Mouse (Mus musculus) hindbrain, embryonic 13.5 days (tissue): ENCODE data around the gene Prkd1. TPM values are rescaled to one million over a fixed set of nuclear protein-coding genes. Genes with fewer than 3 reads are reported as not detected.

ENCODE experiments used
- ATAC-seq: fragments of 200-750 bp; cut with Nextera tagmentation; 2 replicates; pipeline ENCODE4 v1.8.0; 2017; ENCODE audit warnings: moderate TSS enrichment; ENCODE audit not compliant: low FRiP score
- H3K27ac ChIP-seq: fragments of 300-500 bp; sonication (generic); 2 replicates; pipeline ENCODE4 v1.5.1; 2015; ENCODE audit warnings: inconsistent platforms, mild to moderate bottlenecking, moderate library complexity
- H3K27me3 ChIP-seq: fragments of 300-500 bp; sonication (generic); 2 replicates; pipeline ENCODE4 v1.6.1; 2015; ENCODE audit warnings: mild to moderate bottlenecking, inconsistent platforms
- H3K36me3 ChIP-seq: fragments of 300-500 bp; sonication (generic); 2 replicates; pipeline ENCODE4 v1.6.1; 2015; ENCODE audit warnings: mild to moderate bottlenecking, inconsistent platforms
- H3K4me1 ChIP-seq: fragments of 300-500 bp; sonication (generic); replicated peaks from 2 replicates; pipeline ENCODE4 v1.6.1; 2015; ENCODE audit warnings: inconsistent platforms
- H3K4me2 ChIP-seq: fragments of 300-500 bp; sonication (generic); 2 replicates; pipeline ENCODE4 v1.6.1; 2015; ENCODE audit warnings: inconsistent platforms, mild to moderate bottlenecking, moderate library complexity
- H3K4me3 ChIP-seq: fragments of 300-500 bp; sonication (generic); 2 replicates; pipeline ENCODE4 v1.5.1; 2015; ENCODE audit warnings: mild to moderate bottlenecking, inconsistent platforms
- H3K9ac ChIP-seq: fragments of 300-500 bp; sonication (generic); 2 replicates; pipeline ENCODE4 v1.6.1; 2015; ENCODE audit warnings: mild to moderate bottlenecking, inconsistent platforms
- H3K9me3 ChIP-seq: fragments of 300-500 bp; sonication (generic); 2 replicates; pipeline ENCODE4 v1.6.1; 2016; ENCODE audit warnings: inconsistent platforms
- WGBS: fragments of 180-500 bp; shearing (Covaris S2); methylation state at CpG from one replicate; pipeline ENCODE4 v1.1.7; 2015; 5-methylcytosine and 5-hydroxymethylcytosine counted together
- polyA plus RNA-seq: library from polyadenylated mRNA; unstranded; fragments of >200 nt; fragmentation: Nextera tagmentation; extraction: Ambion mirVana; gene quantifications from 2 replicates; pipeline ENCODE4 v1.2.1, GENCODE M21; 2015

The Prkd1 gene
- polyA plus RNA-seq, 1 experiment from 2014 or later: 2.0 TPM

DNA sequence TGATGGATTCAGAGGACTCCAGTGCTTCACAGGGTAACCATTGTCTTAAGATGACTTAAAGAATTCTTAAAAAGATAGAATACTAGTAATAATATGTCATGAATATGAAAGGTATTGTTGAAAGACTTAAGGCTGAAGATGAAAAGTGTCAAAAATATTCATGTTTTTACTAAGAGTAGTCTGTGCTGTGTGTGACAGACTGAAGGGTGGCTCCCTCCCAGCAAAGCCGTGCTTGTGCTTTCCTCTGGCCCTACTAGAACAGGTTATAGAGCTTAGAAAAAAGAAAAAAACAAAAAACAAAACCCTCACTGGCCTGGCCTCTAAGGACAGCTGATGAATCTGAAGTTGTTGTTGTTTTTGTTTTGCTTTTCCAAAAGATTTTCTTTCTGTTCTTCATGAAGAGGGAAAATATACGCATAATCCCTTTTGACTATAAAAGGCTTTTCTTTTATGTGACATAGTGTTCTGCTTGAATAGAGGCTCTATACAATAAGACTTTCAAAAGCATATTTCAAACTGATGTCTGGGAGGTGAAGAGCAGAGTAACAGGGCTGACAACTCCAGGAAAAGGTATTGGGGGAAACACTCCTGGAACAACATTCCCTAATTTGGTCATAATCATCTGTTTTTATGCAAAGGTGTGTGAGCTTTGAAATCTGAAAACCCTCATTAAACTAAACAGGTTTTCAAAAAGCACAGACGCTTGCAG is 148.9 kb downstream of the Prkd1 start:
- Histone ChIP-seq H3K9ac (no peak overlapping the region), H3K9me3 (no peaks in the 10 kb centered on the region), H3K27ac (no peak overlapping the region), H3K4me3 (no peak overlapping the region), H3K4me2 (no peak overlapping the region), H3K36me3 (no peaks in the 10 kb centered on the region), H3K4me1 (no peaks in the 10 kb centered on the region), H3K27me3 (no peaks in the 10 kb centered on the region)
- 69% methylated on average over 3 of the region's 3 CpGs for WGBS
- no peak for ATAC-seq

DNA sequence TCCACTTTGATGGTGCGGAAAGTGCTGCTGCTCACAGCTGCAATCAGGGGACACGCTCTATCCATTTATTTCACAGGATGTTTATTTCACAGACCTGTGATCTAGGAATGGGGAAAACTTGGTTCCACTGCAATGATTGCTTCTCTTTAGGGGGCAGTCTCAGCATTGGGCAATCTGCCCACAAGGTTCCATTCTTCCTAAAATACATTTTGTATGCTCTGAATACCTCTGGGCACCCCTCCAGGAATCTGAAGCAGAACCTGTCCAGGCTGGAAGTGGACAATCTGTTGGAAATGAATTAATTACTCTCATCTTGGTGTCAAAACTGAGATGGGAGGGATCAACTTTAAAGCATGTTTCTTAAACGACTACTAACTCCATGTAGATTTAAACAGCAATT is 152.9 kb downstream of the Prkd1 start:
- H3K4me3 ChIP-seq: no peak overlapping the region
- no peaks in the 10 kb centered on the region for H3K4me1 ChIP-seq
- H3K27me3 ChIP-seq: no peaks in the 10 kb centered on the region
- no peak for ATAC-seq
- WGBS: 83% methylated on average over 3 of the region's 3 CpGs
- no peak overlapping the region for H3K4me2 ChIP-seq
- H3K9ac ChIP-seq: no peak overlapping the region
- H3K36me3 ChIP-seq: no peaks in the 10 kb centered on the region
- H3K27ac ChIP-seq: no peak overlapping the region
- H3K9me3 ChIP-seq: no peaks in the 10 kb centered on the region

DNA sequence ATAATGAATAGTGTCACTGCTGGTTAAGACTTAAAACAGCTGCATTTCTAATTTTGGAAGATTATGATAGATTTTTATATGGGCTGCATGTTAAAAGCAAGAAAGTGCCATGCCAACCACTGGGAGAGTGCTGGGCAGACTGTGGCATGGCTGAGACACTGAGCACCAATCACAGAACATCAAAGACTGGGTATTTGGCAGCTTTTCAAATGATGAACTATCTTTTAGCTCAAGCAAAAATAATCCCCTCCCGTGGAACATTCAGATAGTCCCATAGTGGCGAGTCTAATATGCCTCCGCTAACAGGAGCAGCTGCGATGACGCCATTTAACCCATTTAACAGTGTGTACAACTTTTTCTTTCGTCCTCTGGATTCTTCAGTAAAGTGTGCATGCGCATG is 169.1 kb downstream of the Prkd1 start:
- Histone ChIP-seq H3K36me3 (no peaks in the 10 kb centered on the region), H3K4me1 (no peaks in the 10 kb centered on the region), H3K4me3 (no peak overlapping the region), H3K9ac (no peak overlapping the region), H3K4me2 (no peak overlapping the region), H3K9me3 (no peaks in the 10 kb centered on the region), H3K27me3 (no peaks in the 10 kb centered on the region), H3K27ac (no peak overlapping the region)
- ATAC-seq: no peak
- WGBS: 86% methylated on average over 7 of the region's 7 CpGs

DNA sequence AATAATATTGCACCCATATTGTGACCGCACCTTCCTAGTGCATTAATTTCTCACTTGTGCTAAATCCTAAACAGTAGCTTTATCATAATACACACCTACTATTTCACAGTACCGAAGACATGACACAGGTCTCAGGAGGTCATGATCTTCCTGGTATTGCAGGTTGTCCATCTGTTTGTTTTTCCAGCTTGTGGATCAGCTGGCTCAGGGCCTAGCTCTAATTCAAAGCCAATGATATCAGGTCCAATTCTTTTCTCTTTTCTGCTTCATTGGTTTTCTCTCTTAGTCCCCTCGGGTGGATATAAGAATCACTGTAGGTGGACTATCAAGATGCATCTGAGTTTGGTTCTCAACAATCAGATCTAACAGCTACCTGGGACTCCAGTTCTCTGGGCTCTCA is 191.7 kb downstream of the Prkd1 start:
- Histone ChIP-seq H3K9me3 (0 out of 2 replicates have a peak, but pooled peaks cover 4% of the 10 kb centered on the region), H3K36me3 (no peaks in the 10 kb centered on the region), H3K27me3 (no peaks in the 10 kb centered on the region), H3K27ac (no peak overlapping the region), H3K9ac (no peak overlapping the region), H3K4me3 (no peak overlapping the region), H3K4me2 (no peak overlapping the region), H3K4me1 (no peaks in the 10 kb centered on the region)
- no peak for ATAC-seq
- 87% methylated on average over 3 of the region's 3 CpGs for WGBS

DNA sequence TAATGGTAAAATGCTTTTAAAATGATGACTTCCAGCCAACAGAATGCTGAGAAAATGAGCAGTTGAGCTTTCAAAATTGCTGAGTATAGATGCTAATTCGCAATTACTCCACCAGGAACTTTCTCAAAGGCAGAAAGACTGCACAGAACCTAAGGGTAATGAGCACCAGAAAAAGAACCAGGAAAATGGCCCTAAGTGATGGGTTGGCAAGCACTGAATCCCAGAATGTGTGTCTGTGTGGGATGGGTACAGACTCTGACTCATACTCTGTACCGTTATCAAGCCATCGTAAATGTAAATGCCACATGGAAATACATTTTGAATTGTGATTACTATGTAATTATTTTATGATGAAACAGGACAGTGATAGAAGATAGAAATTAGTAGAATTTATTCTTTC is 197.1 kb downstream of the Prkd1 start:
- Histone ChIP-seq H3K9me3 (no peaks in the 10 kb centered on the region), H3K4me3 (no peak overlapping the region), H3K27me3 (no peaks in the 10 kb centered on the region), H3K27ac (no peak overlapping the region), H3K4me2 (no peak overlapping the region), H3K36me3 (no peaks in the 10 kb centered on the region), H3K4me1 (no peaks in the 10 kb centered on the region), H3K9ac (no peak overlapping the region)
- no peak for ATAC-seq
- 89% methylated on average over 3 of the region's 3 CpGs for WGBS

DNA sequence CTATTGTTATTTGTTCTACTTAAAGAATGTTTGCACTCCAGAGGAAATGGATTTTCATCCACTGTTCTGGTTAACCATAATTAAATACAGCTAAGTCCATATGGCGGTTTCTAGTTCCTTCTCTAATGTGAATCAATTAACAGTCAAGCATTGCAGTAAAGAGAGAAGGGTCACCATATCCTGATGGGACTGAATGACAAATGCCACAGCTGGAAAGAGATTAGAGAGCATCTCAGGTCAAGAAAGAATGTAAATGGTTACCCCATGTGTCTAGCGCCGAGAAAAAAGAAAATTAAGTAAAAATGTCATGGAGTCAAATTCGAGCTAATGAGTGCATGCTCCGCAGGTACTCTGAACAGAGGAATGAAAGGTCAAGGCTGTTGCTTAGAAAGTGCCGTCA is 212.2 kb downstream of the Prkd1 start:
- no peak overlapping the region for H3K27ac ChIP-seq
- H3K9me3 ChIP-seq: no peaks in the 10 kb centered on the region
- H3K27me3 ChIP-seq: no peaks in the 10 kb centered on the region
- WGBS: 72% methylated on average over 6 of the region's 6 CpGs
- no peak overlapping the region for H3K4me3 ChIP-seq
- no peak for ATAC-seq
- H3K36me3 ChIP-seq: no peaks in the 10 kb centered on the region
- no peak overlapping the region for H3K4me2 ChIP-seq
- H3K9ac ChIP-seq: no peak overlapping the region
- H3K4me1 ChIP-seq: no peaks in the 10 kb centered on the region

DNA sequence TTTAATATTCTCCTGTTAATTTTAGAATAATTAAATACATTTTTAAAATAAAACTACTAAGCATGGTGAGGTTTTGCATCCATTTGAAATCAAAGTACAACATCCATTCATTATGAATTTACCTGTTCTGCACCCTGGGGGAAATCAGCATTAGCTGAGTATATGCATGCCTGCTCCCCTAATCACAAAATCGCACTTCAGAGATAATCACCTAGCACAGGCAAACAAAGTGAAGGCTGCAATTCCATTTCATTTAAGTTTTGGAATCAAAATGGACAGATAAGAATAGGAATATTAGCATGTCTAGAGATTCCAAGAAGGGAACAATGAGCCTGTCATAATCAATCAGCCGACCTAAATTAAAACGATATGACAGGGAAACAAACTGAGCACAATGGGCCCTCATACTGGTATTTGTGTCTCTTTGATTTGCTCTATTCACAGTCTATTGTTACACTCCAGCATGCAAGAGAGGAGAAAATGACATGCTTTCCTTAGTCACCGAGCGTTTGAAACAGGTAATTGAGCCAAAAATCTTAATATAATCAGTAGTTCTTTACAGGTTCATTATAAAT is 218.7 kb downstream of the Prkd1 start:
- Histone ChIP-seq H3K27me3 (no peaks in the 10 kb centered on the region), H3K4me1 (no peaks in the 10 kb centered on the region), H3K9me3 (no peaks in the 10 kb centered on the region), H3K4me2 (no peak overlapping the region), H3K36me3 (no peaks in the 10 kb centered on the region), H3K4me3 (no peak overlapping the region), H3K27ac (no peak overlapping the region), H3K9ac (no peak overlapping the region)
- no peak for ATAC-seq
- WGBS: 52% methylated on average over 5 of the region's 5 CpGs

DNA sequence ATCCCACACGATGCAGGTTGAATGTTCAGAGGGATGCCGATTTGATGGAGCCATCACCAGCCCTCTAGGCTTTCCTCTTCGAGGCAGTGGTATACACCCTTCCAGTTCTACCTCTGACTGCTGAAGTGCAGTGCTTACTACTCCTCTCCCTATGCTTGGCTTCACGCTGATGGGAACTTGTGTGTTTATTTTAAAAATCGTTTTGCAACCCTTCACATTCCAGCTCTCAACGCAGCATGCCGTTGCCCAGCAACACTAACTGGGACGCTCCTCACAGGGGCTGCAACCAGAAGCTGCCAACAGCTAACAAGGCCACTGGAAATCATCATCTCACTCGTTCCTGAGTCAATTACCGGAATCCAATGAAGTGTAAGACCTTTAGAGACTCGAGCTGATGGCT is 296.5 kb downstream of the Prkd1 start:
- H3K9me3 ChIP-seq: no peaks in the 10 kb centered on the region
- no peak overlapping the region for H3K9ac ChIP-seq
- 34% methylated on average over 11 of the region's 11 CpGs for WGBS
- H3K36me3 ChIP-seq: no peaks in the 10 kb centered on the region
- peak; percentile 63 for ATAC-seq
- no peak overlapping the region for H3K4me3 ChIP-seq
- no peaks in the 10 kb centered on the region for H3K27me3 ChIP-seq
- H3K4me2 ChIP-seq: peak overlapping the region; percentile 2; the same call in 1 of the 2 replicates
- H3K27ac ChIP-seq: no peak overlapping the region
- peaks cover 7% of the 10 kb centered on the region; the same call in 1 of the 2 replicates for H3K4me1 ChIP-seq

DNA sequence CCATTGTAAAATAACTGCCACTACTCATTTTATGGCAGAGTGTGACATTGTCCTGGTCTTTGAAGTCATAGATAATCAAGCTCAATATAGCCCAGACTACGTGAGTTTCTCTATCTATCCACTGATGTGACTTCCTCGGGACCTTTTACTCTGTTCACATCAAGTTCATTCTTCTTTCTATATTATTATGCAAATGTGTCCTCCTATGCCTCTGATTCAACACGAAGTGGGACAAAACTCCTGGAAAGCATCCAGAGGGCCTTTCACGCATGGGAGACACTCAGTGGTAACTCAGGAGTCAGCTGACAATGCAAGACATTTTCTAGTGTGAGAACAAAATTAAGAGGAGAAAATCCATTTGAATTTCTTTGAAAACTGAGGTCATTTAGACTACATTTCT is 315.7 kb downstream of the Prkd1 start:
- H3K27me3 ChIP-seq: no peaks in the 10 kb centered on the region
- no peak for ATAC-seq
- no peak overlapping the region for H3K4me3 ChIP-seq
- no peak overlapping the region for H3K27ac ChIP-seq
- no peak overlapping the region for H3K9ac ChIP-seq
- 19% methylated on average over 4 of the region's 4 CpGs for WGBS
- H3K4me1 ChIP-seq: no peaks in the 10 kb centered on the region
- H3K36me3 ChIP-seq: no peaks in the 10 kb centered on the region
- no peak overlapping the region for H3K4me2 ChIP-seq
- H3K9me3 ChIP-seq: no peaks in the 10 kb centered on the region

DNA sequence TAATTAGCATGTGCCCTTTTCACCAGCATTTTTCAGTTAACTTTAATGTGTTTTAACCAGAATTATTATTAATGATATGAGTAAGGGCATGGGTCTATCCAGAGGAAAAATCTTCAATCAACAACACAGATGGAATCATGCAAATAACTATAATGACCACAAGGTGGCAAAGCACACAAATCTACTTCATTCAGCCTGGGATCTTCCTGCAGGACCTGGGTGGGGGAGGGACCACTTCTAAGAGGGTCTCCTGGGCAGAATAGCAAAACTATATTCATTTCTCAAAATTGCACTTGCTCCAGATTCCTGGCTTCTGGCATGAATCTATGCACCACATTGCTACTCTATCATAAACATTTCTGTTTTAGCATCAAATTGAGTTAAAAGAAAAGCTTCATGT is 334.3 kb downstream of the Prkd1 start:
- Histone ChIP-seq H3K9ac (no peak overlapping the region), H3K4me2 (no peak overlapping the region), H3K4me3 (no peak overlapping the region), H3K36me3 (no peaks in the 10 kb centered on the region), H3K9me3 (no peaks in the 10 kb centered on the region), H3K27me3 (no peaks in the 10 kb centered on the region), H3K27ac (no peak overlapping the region), H3K4me1 (no peaks in the 10 kb centered on the region)
- ATAC-seq: no peak

DNA sequence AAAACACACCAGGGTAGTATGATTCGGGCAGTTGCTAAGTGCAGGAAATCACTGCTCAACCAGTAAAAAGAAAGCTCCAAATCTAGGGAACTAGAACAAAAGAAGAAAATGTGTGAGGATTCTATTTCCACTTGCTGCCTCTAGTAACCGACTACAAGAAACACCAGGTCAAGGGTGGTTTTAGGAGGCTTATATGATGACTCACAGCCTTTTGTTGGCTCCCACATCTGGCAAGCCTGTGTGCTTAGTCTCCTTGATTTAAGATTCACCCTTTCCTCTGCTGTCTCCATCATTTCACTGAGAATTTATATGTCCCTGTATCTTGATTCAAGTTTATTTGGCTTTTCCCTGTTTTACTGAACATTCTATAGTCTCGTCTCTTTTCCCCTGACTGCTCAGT is 339.6 kb downstream of the Prkd1 start:
- Histone ChIP-seq H3K36me3 (no peaks in the 10 kb centered on the region), H3K27ac (no peak overlapping the region), H3K9me3 (no peaks in the 10 kb centered on the region), H3K4me1 (no peaks in the 10 kb centered on the region), H3K9ac (no peak overlapping the region), H3K4me3 (no peak overlapping the region), H3K4me2 (no peak overlapping the region), H3K27me3 (no peaks in the 10 kb centered on the region)
- ATAC-seq: no peak
- WGBS: 79% methylated on average over 3 of the region's 3 CpGs

DNA sequence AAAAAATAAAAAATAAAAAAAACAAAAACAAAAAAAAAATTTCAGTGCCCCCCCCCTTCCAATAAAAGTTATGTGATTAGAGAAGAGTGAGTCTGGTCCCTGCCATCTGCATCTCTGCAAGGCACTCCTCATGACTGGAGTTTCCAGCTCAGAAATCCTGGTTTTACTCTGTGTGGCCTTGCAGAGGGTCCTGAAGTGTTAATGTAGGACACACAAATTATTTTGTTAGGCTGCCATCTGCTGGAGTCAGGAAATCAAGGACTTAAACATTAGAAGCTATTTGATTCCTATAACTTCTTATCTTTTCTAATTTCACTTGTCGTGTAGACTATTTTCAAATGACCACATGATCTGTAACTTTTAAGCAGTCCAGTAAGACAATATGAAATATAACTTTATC is 347.6 kb downstream of the Prkd1 start:
- no peak for ATAC-seq
- H3K36me3 ChIP-seq: no peaks in the 10 kb centered on the region
- no peak overlapping the region for H3K4me2 ChIP-seq
- H3K9me3 ChIP-seq: no peaks in the 10 kb centered on the region
- no peak overlapping the region for H3K4me3 ChIP-seq
- H3K9ac ChIP-seq: no peak overlapping the region
- H3K27me3 ChIP-seq: peaks cover 20% of the 10 kb centered on the region
- H3K4me1 ChIP-seq: no peaks in the 10 kb centered on the region
- H3K27ac ChIP-seq: no peak overlapping the region
- 54% methylated on average over 1 of the region's 1 CpGs for WGBS

DNA sequence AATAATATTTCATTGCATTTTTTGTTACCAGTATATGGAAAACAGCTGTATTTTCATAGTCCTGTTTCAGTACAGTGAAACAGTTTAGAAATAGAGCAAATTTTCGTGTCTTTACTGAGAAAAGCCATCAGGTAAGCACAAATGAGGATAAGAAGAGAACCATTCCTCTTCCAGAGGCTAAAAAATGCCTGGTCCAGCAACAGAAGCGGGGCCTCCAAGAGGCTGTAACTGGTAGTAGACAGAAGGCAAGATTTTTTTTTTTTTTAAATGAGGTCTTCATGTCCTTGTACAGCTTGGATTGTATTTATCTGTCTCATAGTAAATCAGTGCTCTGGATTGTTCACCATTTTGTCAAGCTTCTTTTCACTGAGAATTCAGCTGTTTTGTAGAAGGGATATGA is 352.8 kb downstream of the Prkd1 start:
- no peak overlapping the region for H3K27ac ChIP-seq
- H3K4me3 ChIP-seq: no peak overlapping the region
- ATAC-seq: no peak
- H3K4me2 ChIP-seq: no peak overlapping the region
- no peak overlapping the region for H3K9ac ChIP-seq
- H3K36me3 ChIP-seq: no peaks in the 10 kb centered on the region
- H3K9me3 ChIP-seq: no peaks in the 10 kb centered on the region
- H3K27me3 ChIP-seq: peaks cover 20% of the 10 kb centered on the region
- 0 out of 2 replicates have a peak, but pooled peaks cover 2% of the 10 kb centered on the region for H3K4me1 ChIP-seq
- 62% methylated on average over 2 of the region's 2 CpGs for WGBS
